Mouse (Mus musculus): ENCODE results near the gene Klhdc1. TPM values are rescaled to one million over a fixed set of nuclear protein-coding genes. Genes with fewer than 3 reads are reported as not detected.
A peak's percentile ranks its signal among the peaks of the same experiment; 100 is the strongest.

Gene Klhdc1
- total RNA-seq, 2 experiments from 2014 or later, result 17.5 to 18.6 TPM

DNA sequence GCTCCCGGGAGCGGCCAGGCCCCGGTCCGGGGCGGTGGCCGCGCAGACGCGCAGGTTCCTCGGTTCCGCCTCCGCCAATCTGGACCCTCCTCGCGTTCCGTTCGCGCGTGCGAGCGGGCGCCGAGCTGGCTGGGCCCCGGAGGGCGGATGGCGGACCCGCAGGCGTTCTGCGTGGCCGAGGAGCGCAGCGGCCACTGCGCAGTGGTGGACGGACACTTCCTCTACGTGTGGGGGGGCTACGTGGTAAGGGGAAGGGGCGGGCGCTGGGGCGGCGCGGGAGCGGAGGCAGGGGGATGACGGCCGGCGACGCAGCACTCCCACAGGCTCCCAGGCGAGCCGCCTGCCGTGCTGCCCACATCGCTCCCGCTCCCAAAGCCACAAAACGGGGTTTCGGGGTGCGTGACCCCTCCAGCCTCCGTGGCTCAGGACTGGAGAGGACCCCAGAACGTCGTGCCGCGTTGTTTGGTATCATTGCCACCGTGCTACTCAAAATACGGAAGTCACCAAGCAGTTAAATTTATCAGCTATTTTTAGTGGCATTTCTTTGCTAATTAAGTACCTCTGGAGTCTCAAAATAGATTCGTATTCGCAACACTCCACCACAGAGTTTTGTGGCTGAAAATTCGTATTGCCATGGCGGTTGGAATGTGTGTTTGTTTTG, 925 bp downstream of the Klhdc1 start:
- Histone ChIP-seq H3K4me3 (peak overlapping the region; percentile 93), H3K27ac (peak overlapping the region; percentile 94)
- no peak for TF ChIP-seq CTCF (conservative IDR thresholded peaks at IDR 0.05)
- peak; percentile 64 to 79 for DNase-seq (ENCODE audit: low spot score in 2 of 2)

DNA sequence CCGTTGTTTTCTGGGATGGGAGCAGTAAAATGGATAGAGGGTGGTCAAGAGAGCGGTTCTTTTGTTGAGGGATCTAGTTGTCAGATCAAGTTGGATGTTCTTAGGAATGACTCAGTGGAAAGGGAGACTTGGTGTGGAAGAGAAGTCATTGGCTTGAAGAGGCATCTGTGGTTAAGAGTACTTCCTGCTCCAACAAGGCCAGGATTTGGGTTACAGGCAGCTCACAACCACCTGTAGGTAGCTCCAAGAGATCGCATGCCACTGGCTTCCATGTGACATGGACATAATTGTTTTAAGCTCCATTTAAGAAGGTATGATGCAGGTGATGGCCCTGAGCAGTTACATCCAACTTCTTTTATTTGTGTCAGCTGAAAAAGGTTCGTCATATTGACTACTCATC, 8.8 kb downstream of the Klhdc1 start:
- H3K27ac ChIP-seq, result no peak overlapping the region
- no peak overlapping the region for H3K4me3 ChIP-seq
- TF ChIP-seq CTCF (conservative IDR thresholded peaks at IDR 0.05), result no peak
- no peak for DNase-seq (ENCODE audit: low spot score in 2 of 2)

- no peak overlapping the region for H3K27ac ChIP-seq
- TF ChIP-seq CTCF (conservative IDR thresholded peaks at IDR 0.05), result no peak
- H3K4me3 ChIP-seq, result no peak overlapping the region
- DNase-seq (ENCODE audit: low spot score in 2 of 2), result no peak
These were observed 9.8 kb downstream of the Klhdc1 start for GRCm38 (mm10) chr12:69250756-69251155.

DNA sequence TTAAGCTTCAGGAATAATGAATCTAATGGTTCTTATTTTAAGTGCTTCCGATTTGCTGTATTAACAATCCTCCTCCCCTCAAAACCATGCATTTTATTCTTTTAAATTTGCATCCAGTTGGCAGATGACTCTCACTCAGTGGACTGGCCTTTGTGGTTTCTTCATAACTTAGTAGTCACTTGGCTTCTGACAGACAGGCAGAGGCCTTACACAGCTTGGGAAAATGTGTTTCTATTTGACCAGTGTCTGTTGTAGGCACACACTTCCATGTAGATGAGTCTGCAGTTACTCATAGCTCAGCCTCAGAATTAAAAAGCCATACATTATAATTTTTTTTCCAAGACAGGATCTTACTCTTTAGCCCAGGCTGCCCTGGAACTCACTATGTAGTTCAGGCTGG, 12.8 kb downstream of the Klhdc1 start:
- H3K27ac ChIP-seq, result no peak overlapping the region
- H3K4me3 ChIP-seq, result no peak overlapping the region
- no peak for TF ChIP-seq CTCF (conservative IDR thresholded peaks at IDR 0.05)
- no peak for DNase-seq (ENCODE audit: low spot score in 2 of 2)

GRCm38 (mm10) chr12:69257836-69258235, 16.9 kb downstream of the Klhdc1 start:
- no peak for DNase-seq (ENCODE audit: low spot score in 2 of 2)
- no peak overlapping the region for H3K4me3 ChIP-seq
- H3K27ac ChIP-seq, result no peak overlapping the region
- no peak for TF ChIP-seq CTCF (conservative IDR thresholded peaks at IDR 0.05)

DNA sequence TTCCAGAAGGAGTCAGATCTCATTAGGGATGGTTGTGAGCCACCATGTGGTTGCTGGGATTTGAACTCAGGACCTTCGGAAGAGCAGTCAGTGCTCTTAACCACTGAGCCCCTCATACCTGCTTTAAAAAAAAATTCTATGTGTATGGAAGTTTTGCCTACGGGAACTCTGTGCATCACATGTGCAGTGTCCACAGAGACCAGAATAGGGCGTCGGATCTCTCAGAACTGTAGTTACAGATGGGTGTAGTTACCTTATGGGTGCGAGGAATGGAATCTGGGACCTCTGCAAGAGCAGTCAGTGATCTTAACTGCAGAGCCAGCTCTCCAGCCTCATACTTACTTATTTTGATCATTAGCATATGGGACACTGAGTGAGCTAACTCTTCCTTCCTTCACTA, 21.3 kb downstream of the Klhdc1 start:
- no peak overlapping the region for H3K27ac ChIP-seq
- no peak overlapping the region for H3K4me3 ChIP-seq
- no peak; the same call in 1 of the 2 replicates for TF ChIP-seq CTCF (conservative IDR thresholded peaks at IDR 0.05)
- DNase-seq (ENCODE audit: low spot score in 2 of 2), result no peak

- Histone ChIP-seq H3K4me3 (no peak overlapping the region), H3K27ac (no peak overlapping the region)
- DNase-seq (ENCODE audit: low spot score in 2 of 2), result no peak
- no peak for TF ChIP-seq CTCF (conservative IDR thresholded peaks at IDR 0.05)
These were observed 24.1 kb downstream of the Klhdc1 start for GRCm38 (mm10) chr12:69265031-69265430.

DNA sequence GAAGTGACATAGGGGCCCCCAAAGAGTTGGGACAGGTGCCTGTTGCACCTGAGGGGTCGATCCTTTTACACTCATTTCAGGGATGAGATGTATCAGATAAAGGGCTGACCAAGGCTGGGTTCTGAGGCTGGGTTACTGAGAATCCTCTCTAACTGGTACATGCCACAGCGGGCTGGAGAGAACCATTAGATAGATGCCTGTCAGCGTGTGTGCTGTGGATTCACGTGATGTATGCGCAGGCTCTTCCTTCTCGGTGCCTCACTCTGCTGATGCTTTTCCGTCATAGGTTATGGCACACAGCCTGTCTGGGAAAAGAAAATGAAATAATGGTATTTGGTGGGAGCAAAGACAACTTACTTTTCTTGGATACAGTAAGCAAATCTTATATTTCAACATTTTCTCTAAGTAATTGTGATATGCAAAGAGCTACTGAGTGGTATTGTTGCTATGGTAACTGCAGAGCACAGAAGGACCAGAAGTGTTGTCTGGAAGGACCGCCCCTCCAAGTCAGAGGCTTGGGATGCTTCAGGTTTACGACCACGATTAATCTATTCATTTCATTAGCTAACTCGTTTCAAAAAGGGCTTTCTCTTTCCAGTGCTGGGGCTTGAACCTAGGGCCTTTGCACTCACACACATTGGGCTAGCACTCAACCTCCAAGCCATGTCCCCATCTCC, 27.1 kb downstream of the Klhdc1 start:
- peak overlapping the region; percentile 48; the same call in 1 of the 2 replicates for H3K27ac ChIP-seq
- no peak for TF ChIP-seq CTCF (conservative IDR thresholded peaks at IDR 0.05)
- peak in 1 of 2 experiments; percentile 14 for DNase-seq (ENCODE audit: low spot score in 2 of 2)
- no peak overlapping the region; the same call in 1 of the 2 replicates for H3K4me3 ChIP-seq

GRCm38 (mm10) chr12:69268956-69269355, 28.0 kb downstream of the Klhdc1 start:
- H3K4me3 ChIP-seq, result no peak overlapping the region
- no peak for TF ChIP-seq CTCF (conservative IDR thresholded peaks at IDR 0.05)
- H3K27ac ChIP-seq, result no peak overlapping the region
- no peak for DNase-seq (ENCODE audit: low spot score in 2 of 2)

DNA sequence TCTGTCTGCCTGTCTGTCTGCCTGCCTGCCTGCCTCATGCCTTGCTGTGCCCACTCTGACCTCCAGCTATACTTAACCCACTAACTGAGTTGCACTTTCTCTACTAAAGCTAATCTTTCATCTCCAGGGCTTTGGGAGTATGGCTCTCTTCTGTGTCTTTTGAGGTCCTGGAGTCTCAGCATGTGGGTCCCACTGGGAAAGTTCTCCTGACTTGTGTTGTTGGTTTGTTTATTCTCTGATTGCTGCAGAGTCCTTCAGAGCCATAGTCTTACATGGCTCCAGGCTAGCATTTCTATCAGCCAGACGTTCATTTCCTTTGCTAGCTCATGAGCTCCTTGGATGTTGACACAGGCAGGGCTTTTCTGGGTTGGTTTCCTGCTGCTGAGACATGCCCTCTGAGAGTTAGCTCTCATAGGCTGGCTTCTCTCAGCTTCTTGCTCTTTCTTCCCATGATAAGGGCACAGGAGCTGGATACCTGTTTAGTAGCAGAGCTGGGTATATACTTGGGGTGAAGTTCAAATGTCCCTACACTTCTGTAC, 39.0 kb downstream of the Klhdc1 start:
- Histone ChIP-seq H3K4me3 (no peak overlapping the region), H3K27ac (no peak overlapping the region)
- DNase-seq (ENCODE audit: low spot score in 2 of 2), result no peak
- no peak for TF ChIP-seq CTCF (conservative IDR thresholded peaks at IDR 0.05)

DNA sequence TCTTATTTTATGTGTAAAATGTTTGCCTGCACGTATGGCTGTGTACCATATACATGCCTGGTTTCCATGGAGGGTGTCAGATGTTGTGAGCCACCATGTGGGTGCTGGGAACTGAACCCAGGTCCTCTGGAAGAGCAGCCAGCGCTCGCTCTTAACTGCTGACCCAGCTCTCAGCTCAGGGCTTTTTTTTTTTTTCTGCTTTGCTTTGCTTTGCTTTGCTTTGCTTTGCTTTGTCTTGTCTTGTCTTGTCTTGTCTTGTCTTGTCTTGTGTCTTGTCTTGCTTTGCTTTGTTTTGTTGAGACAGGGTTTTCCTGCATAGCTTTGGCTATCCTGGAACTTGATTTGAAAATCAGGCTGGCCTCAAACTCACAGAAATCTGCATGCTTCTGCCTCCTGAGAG, 39.9 kb downstream of the Klhdc1 start:
- no peak for DNase-seq (ENCODE audit: low spot score in 2 of 2)
- no peak overlapping the region for H3K4me3 ChIP-seq
- TF ChIP-seq CTCF (conservative IDR thresholded peaks at IDR 0.05), result no peak
- no peak overlapping the region for H3K27ac ChIP-seq

DNA sequence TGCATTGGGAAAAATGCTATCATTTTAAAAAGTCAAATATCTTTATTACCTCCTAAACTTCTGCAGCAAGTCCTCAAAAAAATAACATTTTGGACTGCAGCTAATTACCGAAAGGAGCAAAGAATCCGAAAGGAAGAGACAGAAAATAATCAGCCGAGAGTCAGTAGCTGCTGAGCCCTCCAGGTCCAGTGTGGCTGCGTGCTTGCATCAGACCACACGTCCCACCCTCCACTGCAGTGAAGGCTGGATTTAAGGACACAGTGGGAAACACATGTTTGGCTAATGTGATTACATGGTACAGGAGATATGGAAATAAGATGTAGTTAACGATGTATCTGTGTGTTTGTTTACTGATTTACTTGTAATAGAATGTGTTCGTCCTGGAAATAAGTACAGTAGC, 42.2 kb downstream of the Klhdc1 start:
- no peak overlapping the region for H3K4me3 ChIP-seq
- no peak overlapping the region for H3K27ac ChIP-seq
- no peak for DNase-seq (ENCODE audit: low spot score in 2 of 2)
- TF ChIP-seq CTCF (conservative IDR thresholded peaks at IDR 0.05), result no peak

DNA sequence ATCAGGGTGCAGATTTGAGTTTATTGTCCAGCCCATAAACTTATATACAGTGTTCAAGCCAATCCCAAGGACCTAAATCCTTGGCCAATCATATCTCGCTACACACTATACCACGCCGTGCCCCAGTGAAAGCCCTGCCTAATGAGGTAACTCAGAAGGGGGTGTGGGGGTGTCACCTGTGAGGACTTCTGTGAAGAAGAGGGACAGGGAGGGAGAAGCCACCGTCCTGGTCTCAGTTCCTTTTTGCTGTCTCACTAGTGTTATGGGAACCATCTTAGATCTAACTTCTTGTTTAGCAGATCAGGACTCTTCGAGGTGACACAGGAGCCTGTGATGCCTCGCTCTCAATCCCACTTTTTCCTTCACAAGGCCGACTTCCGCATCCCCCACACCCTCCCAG, 46.6 kb downstream of the Klhdc1 start:
- DNase-seq (ENCODE audit: low spot score in 2 of 2), result no peak
- no peak overlapping the region for H3K4me3 ChIP-seq
- TF ChIP-seq CTCF (conservative IDR thresholded peaks at IDR 0.05), result no peak
- H3K27ac ChIP-seq, result no peak overlapping the region

DNA sequence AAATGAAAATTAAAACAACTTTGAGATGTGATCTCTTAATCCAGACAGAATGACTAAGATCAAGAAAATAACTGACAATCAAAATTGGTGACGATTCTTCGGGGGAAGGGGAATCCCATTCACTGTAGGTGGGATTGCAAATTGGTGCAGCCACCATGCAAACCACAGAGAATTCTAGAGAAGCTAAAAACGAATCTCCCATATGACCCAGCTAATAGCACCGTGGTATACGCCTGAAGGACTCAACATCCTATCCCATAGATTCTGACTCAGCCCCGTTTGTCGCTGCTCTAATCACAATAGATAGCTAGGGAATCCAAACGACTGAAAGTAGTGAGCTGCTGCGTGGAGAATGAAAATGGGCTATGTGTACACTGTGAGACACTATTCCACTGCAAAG, 47.7 kb downstream of the Klhdc1 start:
- no peak overlapping the region for H3K4me3 ChIP-seq
- no peak for DNase-seq (ENCODE audit: low spot score in 2 of 2)
- TF ChIP-seq CTCF (conservative IDR thresholded peaks at IDR 0.05), result no peak

More for the DNA sequence above, 47.7 kb downstream of the Klhdc1 start:
- H3K27ac ChIP-seq, result no peak overlapping the region
